26 mouse cellular contexts compared by ENCODE assay signal in genomic region chr4:92565357-92565756, GRCm38 (mm10).
A peak's percentile ranks its signal among the peaks of the same experiment; 100 is the strongest.
DNase-seq lines count a peak whose midpoint lies in the region; ATAC-seq lines count a peak whose summit lies in the region.
"Had no signal": no experiment of that assay in that cellular context is flagged by ENCODE, and none has a peak within 500 bp of the region (broad histone marks: within the 10 kb centered on the region; RNA-seq: fewer than 3 reads in every experiment).

No protein-coding gene starts in this region.

- H3K9me3 ChIP-seq in hindbrain, embryonic 12.5 days (replicated peaks), result no peaks in the 10 kb centered on the region
- no peaks in the 10 kb centered on the region for H3K9me3 ChIP-seq in neural tube, embryonic 12.5 days
- H3K9me3 ChIP-seq: embryonic facial prominence, embryonic 10.5 days; forebrain, embryonic 10.5 days; liver, embryonic 15.5 days; lung, embryonic 15.5 days; megakaryocyte, embryonic 14.5 days; midbrain, embryonic 15.5 days had no signal

- H3K27ac ChIP-seq in hindbrain, embryonic 12.5 days, result no peak overlapping the region
- H3K27ac ChIP-seq in neural tube, embryonic 12.5 days, result no peak overlapping the region
- H3K27ac ChIP-seq: embryonic facial prominence, embryonic 10.5 days; forebrain, embryonic 10.5 days; liver, embryonic 15.5 days; lung, embryonic 15.5 days; midbrain, embryonic 15.5 days; stomach, postnatal 0 days had no signal

- 51% methylated on average over 2 of the region's 2 CpGs for WGBS in hindbrain, embryonic 12.5 days
- WGBS in neural tube, embryonic 12.5 days, result 53% methylated on average over 2 of the region's 2 CpGs

- H3K4me1 ChIP-seq in hindbrain, embryonic 12.5 days, result no peaks in the 10 kb centered on the region
- no peaks in the 10 kb centered on the region for H3K4me1 ChIP-seq in neural tube, embryonic 12.5 days
- H3K4me1 ChIP-seq: embryonic facial prominence, embryonic 10.5 days; forebrain, embryonic 10.5 days; liver, embryonic 15.5 days; lung, embryonic 15.5 days; megakaryocyte, embryonic 14.5 days; midbrain, embryonic 15.5 days had no signal

- peak; percentile 2 for DNase-seq in adrenal gland, postnatal 10 days
- no peak for DNase-seq in adrenal gland, postnatal 4 days (ENCODE audit: low spot score in 2 of 2)
- DNase-seq in 3T3-L1 (ENCODE audit: low read depth, low spot score), result peak; percentile 60
- no peak for DNase-seq in cerebellum, postnatal 10 days
- no peak for DNase-seq in left cerebral cortex, adult 9 months (ENCODE audit: low spot score in 2 of 2)
- DNase-seq: cerebellum, adult 11 months; cerebellum, postnatal 25 days; forebrain, postnatal 0 days; kidney, adult 18-20 months; layer of hippocampus, adult 9-11 months; left cerebral cortex, postnatal 4 days; liver; lung, postnatal 36 days; right cerebral cortex, postnatal 14 days; thymus, adult 2 months; thymus, postnatal 4 days had no signal

- H3K27me3 ChIP-seq in hindbrain, embryonic 12.5 days, result no peaks in the 10 kb centered on the region
- no peaks in the 10 kb centered on the region for H3K27me3 ChIP-seq in neural tube, embryonic 12.5 days (replicated peaks)
- H3K27me3 ChIP-seq: liver, embryonic 15.5 days; lung, embryonic 15.5 days; megakaryocyte, embryonic 14.5 days; midbrain, embryonic 15.5 days had no signal

- H3K36me3 ChIP-seq in hindbrain, embryonic 12.5 days, result no peaks in the 10 kb centered on the region
- no peaks in the 10 kb centered on the region for H3K36me3 ChIP-seq in neural tube, embryonic 12.5 days
- H3K36me3 ChIP-seq: embryonic facial prominence, embryonic 10.5 days; forebrain, embryonic 10.5 days; liver, embryonic 15.5 days; lung, embryonic 15.5 days; midbrain, embryonic 15.5 days had no signal

- no peak overlapping the region for H3K9ac ChIP-seq in hindbrain, embryonic 12.5 days
- H3K9ac ChIP-seq in neural tube, embryonic 12.5 days, result no peak overlapping the region
- H3K9ac ChIP-seq: forebrain, postnatal 0 days; liver, embryonic 15.5 days; lung, embryonic 15.5 days; midbrain, embryonic 15.5 days had no signal

- H3K4me3 ChIP-seq in hindbrain, embryonic 12.5 days, result no peak overlapping the region
- no peak overlapping the region for H3K4me3 ChIP-seq in neural tube, embryonic 12.5 days
- H3K4me3 ChIP-seq: embryonic facial prominence, embryonic 10.5 days; forebrain, embryonic 10.5 days; liver, embryonic 15.5 days; lung, embryonic 15.5 days; megakaryocyte, embryonic 14.5 days; midbrain, embryonic 15.5 days had no signal

- H3K4me2 ChIP-seq in hindbrain, embryonic 12.5 days (replicated peaks), result no peak overlapping the region
- H3K4me2 ChIP-seq in neural tube, embryonic 12.5 days (replicated peaks), result no peak overlapping the region
- H3K4me2 ChIP-seq: liver, embryonic 15.5 days; lung, embryonic 15.5 days; midbrain, embryonic 15.5 days had no signal

- peak; percentile 74 for ATAC-seq in hindbrain, embryonic 12.5 days (ENCODE audit: low FRiP score)
- peak; percentile 79 for ATAC-seq in neural tube, embryonic 12.5 days (ENCODE audit: low FRiP score, low read depth)
- ATAC-seq: CD4-positive, CD25-positive, alpha-beta regulatory T cell, adult 4 months; forebrain, postnatal 0 days; midbrain, embryonic 15.5 days had no signal

Comparison
In these comparisons a context has a peak if more than half of its experiments do, and no peak if none do; other contexts are left out.
1. DNase-seq: peak in adrenal gland, postnatal 10 days (single experiment) and 3T3-L1 (single experiment); none in adrenal gland, postnatal 4 days (0 of 2), cerebellum, postnatal 10 days (0 of 2) and left cerebral cortex, adult 9 months (0 of 2).